Mouse (Mus musculus) heart, adult 9 months (tissue): ENCODE data around the gene Adamts17.
A peak's percentile ranks its signal among the peaks of the same experiment; 100 is the strongest.

Experiments
- DNase-seq, 2 experiments: peaks; one replicate each; pipeline ENCODE4 v3.0.0; 2022; ENCODE audit warnings: low spot score in 2 of 2

Gene Adamts17

GRCm38 (mm10) chr7:66933251-66933650, 93.7 kb downstream of the Adamts17 start:
- peak; percentile 63 to 80 for DNase-seq

- peak in 1 of 2 experiments; percentile 37 for DNase-seq
Measured at GRCm38 (mm10) chr7:66934062-66934461, 94.5 kb downstream of the Adamts17 start.

GRCm38 (mm10) chr7:66935041-66935440, 95.5 kb downstream of the Adamts17 start:
- DNase-seq: no peak

- DNase-seq: no peak
Measured at GRCm38 (mm10) chr7:66936042-66936755, 96.7 kb downstream of the Adamts17 start.

- DNase-seq: no peak
Measured at GRCm38 (mm10) chr7:66936911-66937310, 97.4 kb downstream of the Adamts17 start.

- no peak for DNase-seq
Measured at GRCm38 (mm10) chr7:66938988-66939783, 99.7 kb downstream of the Adamts17 start.

GRCm38 (mm10) chr7:66940761-66941160, 101.2 kb downstream of the Adamts17 start:
- DNase-seq: no peak

- DNase-seq: no peak
Measured at GRCm38 (mm10) chr7:66949006-66949405, 109.5 kb downstream of the Adamts17 start.

- DNase-seq: no peak
Measured at GRCm38 (mm10) chr7:66952921-66953320, 113.4 kb downstream of the Adamts17 start.

GRCm38 (mm10) chr7:66954073-66954472, 114.5 kb downstream of the Adamts17 start:
- DNase-seq: no peak

GRCm38 (mm10) chr7:66954723-66955122, 115.2 kb downstream of the Adamts17 start:
- DNase-seq: no peak

GRCm38 (mm10) chr7:66955455-66955919, 116.0 kb downstream of the Adamts17 start:
- peak; percentile 70 to 81 for DNase-seq

GRCm38 (mm10) chr7:66955978-66956377, 116.4 kb downstream of the Adamts17 start:
- peak; percentile 46 to 63 for DNase-seq

- no peak for DNase-seq
Measured at GRCm38 (mm10) chr7:66957764-66958163, 118.2 kb downstream of the Adamts17 start.

- no peak for DNase-seq
Measured at GRCm38 (mm10) chr7:66960246-66961033, 120.9 kb downstream of the Adamts17 start.

- DNase-seq: no peak
Measured at GRCm38 (mm10) chr7:66962736-66963135, 123.2 kb downstream of the Adamts17 start.

GRCm38 (mm10) chr7:66963541-66963940, 124.0 kb downstream of the Adamts17 start:
- no peak for DNase-seq

GRCm38 (mm10) chr7:66966541-66967205, 127.1 kb downstream of the Adamts17 start:
- DNase-seq: no peak

- DNase-seq: no peak
Measured at GRCm38 (mm10) chr7:66967206-66967919, 127.8 kb downstream of the Adamts17 start.

GRCm38 (mm10) chr7:66968661-66969060, 129.1 kb downstream of the Adamts17 start:
- no peak for DNase-seq

GRCm38 (mm10) chr7:66969199-66969598, 129.7 kb downstream of the Adamts17 start:
- DNase-seq: no peak
